Mouse (Mus musculus) MN1 (cell line): Measurements from ENCODE around the gene Macrod1.

Experiments used
- DNase-seq: peaks from one replicate; pipeline ENCODE4 v3.0.0-alpha.2; 2016; ENCODE audit warnings: low spot score

The Macrod1 gene

DNA sequence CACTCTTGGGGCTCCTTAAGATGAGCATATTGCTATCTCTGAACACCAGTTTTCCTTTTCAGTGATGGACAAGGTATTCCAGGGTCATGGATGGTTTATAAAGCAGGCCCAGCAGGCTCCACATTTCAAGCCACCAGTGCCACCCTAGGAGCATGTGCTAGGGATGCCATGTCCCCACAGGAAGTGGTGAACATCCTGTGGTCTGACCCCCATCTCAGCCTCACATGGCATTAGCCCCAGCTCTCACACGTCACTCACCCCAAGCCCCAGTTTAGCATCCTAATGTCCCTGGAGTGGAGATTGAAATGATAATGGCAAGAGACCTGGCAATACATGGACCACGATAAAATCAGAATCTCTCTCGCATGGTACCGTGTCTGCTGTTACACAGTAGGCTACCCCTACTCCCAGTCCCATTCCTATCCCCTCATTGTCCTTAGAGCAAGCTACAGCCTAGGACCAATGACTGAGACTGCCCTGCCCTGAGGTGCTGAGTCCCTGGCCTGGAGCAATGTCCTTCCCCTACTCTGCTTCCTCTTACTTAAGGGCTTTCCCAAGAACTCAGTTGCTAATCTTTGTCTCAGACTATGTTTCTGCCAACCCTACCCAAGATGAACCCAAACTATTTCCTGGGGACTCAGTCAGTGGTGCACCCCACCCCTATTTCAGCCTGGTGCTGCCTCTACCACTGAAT, 59.6 kb downstream of the Macrod1 start:
- DNase-seq, result no peak

- DNase-seq, result no peak
Observed at GRCm38 (mm10) chr19:7117141-7117540, 60.5 kb downstream of the Macrod1 start.

- DNase-seq, result no peak
Observed at GRCm38 (mm10) chr19:7117653-7118307, 61.2 kb downstream of the Macrod1 start.

- peak; percentile 86 for DNase-seq
Observed at GRCm38 (mm10) chr19:7121252-7121651, 64.6 kb downstream of the Macrod1 start.

DNA sequence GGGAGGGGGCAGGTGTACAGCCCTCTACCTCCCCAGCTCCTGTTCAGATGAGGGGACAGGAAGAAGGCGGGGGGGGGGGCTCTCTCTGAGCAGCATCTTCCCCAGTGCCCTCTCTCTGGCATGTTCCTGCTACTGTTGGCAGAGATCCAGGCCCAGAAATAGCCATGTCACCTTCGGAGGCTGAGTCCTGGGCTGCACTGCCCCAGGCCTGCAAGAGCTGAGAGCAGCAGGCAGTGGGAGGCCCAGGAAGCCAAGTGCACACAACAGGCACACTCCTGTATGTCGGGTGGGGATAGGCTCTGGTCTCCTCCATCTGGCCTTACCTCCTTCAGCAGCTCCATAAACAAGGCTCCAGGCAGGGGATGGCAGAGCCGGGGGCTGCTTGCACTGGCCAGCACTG, 65.7 kb downstream of the Macrod1 start:
- DNase-seq, result peak; percentile 81

DNA sequence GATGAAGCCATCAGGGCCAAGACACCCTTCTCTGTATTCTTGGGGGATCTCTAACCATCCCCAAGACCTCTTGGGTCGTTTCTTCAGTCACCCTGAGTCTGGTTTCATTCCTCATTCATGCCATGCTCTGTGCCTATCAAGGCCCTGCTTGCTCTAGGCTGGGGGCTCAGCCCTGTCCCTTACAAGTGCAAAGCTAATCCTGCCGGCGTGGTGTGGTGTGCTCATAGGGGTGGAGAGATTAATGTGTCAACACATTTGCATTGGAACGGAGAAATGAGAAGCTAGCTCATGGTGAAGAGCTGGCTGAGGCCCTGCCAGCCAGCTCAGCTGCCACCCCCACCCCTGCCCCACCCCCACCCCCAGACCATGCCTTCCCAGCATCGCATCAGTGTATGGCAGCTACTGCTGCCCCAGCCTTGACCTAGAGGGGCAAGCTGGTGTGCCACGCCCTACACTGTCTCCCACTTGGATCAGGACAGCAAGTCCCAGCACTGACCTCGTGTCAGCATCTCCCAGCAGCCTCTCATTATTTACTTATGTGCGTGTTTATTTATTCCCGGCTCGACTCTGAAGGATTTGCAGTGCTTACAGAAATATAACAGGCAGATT, 66.2 kb downstream of the Macrod1 start:
- peak; percentile 42 for DNase-seq

DNA sequence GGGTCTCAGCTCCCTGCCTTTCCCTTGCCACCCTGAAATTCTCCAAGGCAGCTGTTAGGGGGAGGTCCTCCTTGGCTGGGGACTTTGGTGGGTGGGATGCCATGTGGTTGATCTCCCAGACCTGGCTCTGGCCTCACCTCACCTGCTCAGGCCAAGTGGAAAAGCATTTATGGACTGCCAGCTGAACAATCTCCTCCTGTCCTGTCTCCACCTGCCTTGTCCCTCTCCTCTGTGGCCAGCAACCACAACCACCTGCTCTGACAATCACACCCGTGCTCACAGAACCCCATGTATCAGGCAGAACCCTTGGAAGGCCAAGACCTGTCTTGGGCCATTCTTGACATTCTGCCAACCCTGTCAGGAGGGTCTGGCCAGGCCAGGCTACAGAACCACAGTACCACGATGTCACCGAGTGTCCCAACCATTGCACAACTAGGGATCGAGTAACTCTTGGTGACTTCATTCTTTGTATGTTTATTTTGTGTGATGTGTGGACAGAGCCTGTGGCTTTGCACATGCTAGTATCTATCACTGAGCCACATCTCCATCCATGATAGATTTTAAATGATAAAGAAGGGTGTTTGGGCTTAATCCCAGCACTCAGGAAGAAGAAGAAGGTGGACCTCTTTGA, 69.0 kb downstream of the Macrod1 start:
- DNase-seq, result no peak

GRCm38 (mm10) chr19:7126209-7126608, 69.6 kb downstream of the Macrod1 start:
- DNase-seq, result no peak

DNA sequence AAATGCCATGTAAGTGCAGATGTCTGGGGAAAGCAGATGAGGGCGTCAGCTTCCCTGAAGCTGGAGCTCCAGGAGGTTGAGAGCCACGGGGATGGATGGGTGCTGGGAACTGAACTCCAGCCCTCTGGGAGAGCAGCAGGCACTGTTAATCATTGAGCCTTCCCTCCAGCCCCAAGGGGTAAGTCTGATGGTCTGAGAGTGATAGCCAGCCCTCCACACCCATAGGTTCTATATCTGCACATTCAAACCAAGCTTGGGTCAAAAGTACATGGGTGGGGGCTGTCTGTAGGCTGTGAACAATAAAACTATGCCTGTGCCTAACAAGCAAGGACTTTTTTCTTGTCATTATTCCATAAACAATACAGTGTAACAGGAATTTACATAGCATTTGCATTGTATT, 70.3 kb downstream of the Macrod1 start:
- DNase-seq, result no peak

GRCm38 (mm10) chr19:7128551-7129475, 72.2 kb downstream of the Macrod1 start:
- peak; percentile 43 for DNase-seq

DNA sequence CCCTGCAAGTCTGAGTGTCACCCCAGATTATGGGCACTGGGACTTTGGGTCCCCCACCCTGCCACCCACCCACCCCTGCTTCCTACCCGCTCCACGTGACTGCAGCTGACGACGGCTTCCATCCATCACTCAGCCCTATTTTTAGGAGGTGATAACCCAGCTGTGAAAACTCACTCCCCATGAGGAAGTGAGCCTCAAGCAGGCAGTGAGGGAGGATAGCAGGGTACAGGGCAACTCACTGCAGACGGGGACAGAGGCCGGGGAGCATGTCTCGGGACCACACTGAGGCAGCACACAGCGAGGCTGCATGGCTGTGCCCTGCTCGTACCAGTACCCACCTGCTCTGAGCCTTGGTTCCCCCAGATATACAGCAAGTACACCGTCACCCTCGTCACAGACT, 73.7 kb downstream of the Macrod1 start:
- no peak for DNase-seq

DNA sequence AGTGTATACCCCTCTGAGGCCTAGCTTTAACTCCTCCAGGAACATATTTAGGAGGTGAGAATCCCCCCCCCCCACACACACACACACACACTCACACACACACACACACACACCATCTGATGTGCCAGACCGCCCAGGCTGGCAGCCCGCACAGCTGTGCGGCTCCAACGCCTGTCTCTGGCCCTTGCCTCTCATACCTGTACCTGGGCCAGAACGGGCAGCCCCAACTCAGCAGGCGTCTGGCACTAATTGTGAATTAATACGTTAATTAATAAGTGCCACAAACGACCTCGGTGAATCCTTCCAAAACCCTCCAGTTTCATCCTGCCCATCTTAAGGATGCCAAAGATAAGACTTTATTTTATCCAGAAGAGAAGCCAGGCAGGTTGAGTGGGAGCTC, 76.8 kb downstream of the Macrod1 start:
- no peak for DNase-seq

DNA sequence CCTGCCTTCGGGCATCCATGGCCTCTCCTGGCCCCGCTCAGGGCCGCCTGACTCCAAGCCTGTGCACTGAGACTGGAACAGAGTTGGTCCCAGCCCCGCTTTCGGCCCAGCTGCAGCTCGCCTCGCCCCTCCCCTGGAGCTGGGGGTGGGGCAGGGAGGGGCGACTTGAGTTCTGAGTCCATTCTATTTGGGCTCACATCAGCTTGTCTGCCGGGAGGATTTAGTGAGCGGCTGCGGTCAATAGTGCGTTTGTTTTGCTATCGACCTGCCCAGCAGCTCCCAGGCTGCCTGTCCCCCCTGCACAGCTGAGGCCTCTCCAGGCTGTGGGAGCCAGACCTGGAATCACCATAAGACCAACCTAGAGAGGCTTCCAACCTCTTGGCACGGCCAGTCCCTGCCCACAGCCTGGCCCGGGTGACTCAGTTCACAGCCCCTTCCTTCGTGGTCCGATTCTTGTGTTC, 78.1 kb downstream of the Macrod1 start:
- DNase-seq, result no peak

GRCm38 (mm10) chr19:7135525-7135924, 78.9 kb downstream of the Macrod1 start:
- DNase-seq, result no peak

- peak; percentile 35 for DNase-seq
Observed at GRCm38 (mm10) chr19:7136016-7136415, 79.4 kb downstream of the Macrod1 start.

- DNase-seq, result no peak
Observed at GRCm38 (mm10) chr19:7136714-7137498, 80.3 kb downstream of the Macrod1 start.

DNA sequence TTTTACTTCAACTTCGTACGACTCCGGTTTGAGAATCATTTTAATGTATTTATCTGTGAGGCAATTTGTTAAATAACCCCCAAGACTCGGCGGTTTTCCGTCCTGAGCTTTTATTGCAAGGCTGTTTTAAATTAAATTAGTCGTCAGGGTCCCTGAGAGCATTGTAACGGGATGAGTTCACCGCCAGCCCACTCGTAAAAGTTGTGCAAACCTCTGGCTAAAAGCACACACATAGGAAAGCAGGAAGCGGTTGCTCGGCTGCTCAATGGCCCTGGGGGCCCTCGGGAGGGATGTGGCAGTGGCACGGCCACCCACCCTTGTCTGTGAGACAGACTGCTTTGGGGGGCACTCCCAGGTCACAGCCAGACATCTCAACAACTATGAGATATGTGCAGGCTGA, 81.7 kb downstream of the Macrod1 start:
- DNase-seq, result no peak

DNA sequence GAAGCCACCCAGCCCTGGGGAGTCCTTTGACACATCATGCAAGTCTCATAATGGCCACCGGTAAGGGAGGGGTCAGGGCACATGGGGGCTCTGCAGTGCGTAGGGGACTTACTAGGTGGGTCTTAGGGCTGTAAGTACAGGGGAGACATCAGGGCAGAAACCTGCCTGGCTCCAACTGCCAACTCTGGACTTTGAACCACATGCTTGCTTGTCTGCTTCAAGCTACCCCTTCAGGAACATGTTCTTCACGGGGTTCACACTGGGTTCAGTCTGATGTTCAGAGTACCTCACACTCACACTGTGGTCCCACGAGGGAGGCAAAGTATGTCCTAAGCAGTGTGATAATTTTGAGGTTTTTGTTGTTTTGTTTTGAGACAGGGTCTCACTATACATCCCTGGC, 82.7 kb downstream of the Macrod1 start:
- DNase-seq, result no peak

DNA sequence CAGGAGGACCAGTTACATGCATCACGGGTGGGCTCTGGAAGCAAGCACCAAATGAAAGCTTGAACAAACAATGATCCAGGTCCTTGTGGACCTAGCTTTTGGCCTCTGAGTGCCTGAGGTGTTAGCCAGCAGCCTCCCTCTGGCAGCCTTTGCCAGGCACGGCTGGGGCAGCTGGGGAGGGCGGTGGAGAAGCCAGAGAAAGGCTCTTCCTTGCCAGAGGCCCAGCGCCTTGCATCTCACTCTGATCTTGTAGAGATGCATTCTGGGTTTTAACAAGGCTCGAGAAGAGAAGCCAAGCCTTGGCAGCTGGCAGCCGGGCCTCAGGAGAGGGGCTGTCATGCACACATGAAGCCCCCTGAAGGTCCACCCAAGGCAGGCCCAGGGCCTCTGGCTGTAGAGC, 83.8 kb downstream of the Macrod1 start:
- no peak for DNase-seq

- DNase-seq, result no peak
Observed at GRCm38 (mm10) chr19:7140856-7141421, 84.3 kb downstream of the Macrod1 start.
